Mouse (Mus musculus): ENCODE data around the gene Coq9.

The Coq9 gene

GRCm38 (mm10) chr8:94865292-94865691 lies 27.2 kb downstream of the Coq9 start:
- intact Hi-C loops (cut with DNase I): no loop called here

DNA sequence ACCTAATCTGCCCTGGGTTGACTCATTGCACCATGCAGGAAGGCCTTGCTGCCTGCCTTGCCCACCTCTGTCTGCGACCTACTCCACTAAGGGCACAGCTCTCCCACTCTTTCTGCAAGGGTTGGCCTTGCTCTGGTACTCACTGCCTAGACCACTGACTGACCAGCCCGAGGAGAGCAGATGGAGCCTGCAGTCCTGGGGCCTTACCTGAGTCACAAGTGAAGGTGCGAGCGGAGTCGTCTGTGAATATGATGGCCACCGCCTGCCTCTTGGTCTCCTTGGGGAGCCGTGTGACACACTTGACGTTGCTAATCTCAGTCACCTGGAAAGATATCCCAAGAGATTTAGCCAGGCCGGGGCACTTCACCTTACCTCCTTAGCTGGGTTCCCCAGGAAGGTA lies 28.8 kb downstream of the Coq9 start:
- intact Hi-C loops (cut with DNase I): no loop called here

DNA sequence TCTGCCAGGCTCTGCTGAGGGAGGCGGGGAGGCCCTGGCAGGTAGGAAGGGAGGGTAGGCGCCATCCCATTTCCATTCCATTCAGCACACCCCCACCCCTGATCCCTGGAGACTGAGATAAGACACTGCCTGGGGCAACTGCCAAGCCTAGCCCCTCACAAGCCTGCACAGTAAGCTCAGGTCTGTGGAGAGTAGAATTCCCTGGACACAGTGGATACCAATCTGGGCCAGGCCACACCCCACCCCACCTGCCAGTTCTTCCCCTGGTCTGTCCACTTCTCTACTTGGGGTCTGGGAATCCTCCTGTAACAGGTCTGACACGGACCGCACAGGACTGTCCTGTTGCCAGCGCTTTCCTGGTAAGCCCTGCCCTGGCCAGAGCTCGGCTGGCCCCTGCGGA lies 31.0 kb downstream of the Coq9 start:
- intact Hi-C loops (cut with DNase I): no loop called here

- intact Hi-C loops (cut with DNase I): no loop called here
Observed at GRCm38 (mm10) chr8:94870003-94870402, 31.9 kb downstream of the Coq9 start.

DNA sequence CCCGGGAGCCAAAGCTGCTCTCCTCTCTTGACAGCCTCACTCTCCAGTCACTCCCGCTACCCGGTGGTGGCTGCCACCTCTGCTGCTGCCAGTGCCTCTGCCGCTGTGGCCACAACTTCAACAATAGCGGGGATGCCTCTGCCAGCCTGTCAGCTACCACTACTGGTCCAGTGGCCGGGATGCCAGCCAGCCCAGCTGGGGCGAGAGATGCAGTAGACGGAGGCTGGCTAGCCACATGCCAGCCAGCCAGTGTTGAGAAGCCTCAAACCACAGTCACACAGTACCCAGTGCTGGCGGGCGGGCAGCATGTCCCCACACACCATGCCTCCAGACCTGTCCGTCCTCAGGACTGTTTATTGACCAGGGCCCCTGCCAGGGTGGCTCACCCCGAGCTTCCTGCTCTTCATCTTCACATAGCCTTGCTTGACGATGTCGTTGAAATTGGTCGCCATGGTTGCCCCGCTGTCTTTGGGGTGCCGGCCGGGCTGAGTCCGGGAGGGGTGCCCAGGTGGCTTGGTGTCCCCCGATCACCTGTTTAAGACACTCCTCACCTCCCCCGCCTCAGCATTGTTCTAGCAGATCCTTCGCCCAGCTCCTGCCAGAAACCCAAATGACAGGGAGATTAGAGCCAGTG lies 32.5 kb downstream of the Coq9 start:
- intact Hi-C loops (cut with DNase I): no loop called here

DNA sequence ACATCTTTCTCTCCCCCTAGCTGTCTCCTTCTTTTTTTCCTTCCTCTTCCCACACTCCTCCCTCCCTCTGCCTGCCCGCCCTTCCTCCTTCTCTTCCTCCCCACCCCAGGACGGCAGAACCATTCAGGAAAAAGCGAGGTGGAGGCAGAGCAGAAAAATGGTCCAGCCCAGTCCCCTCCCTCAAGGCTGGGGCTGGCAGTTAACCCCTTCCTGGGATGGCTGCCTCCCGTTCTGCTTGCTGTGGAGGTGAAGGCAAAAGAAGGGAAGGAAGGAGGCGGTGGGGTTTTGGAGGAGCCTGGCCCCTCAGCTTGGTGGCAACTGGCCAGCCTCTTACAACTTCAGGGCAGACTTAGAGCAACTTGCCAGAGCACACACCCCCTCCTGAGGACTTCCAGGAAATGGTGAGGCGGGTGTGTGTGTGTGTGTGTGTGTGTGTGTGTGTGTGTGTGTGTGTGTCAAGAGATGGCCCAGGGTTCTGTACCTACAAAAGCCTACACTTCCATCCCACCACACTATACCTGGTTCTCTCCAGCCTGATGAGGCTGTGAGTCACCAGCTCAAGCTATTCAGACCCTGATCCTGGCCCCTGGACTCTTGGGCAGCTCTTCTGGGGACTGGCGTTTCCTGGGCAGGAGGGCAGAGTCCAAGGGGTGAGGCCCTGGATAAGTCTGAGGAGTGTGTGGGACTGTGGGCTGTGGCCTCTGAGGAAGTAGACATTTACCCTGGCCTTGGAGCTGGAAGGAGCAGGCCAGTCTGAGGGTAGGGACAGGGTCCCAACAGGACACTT lies 33.2 kb downstream of the Coq9 start:
- intact Hi-C loops (cut with DNase I): no loop called here

DNA sequence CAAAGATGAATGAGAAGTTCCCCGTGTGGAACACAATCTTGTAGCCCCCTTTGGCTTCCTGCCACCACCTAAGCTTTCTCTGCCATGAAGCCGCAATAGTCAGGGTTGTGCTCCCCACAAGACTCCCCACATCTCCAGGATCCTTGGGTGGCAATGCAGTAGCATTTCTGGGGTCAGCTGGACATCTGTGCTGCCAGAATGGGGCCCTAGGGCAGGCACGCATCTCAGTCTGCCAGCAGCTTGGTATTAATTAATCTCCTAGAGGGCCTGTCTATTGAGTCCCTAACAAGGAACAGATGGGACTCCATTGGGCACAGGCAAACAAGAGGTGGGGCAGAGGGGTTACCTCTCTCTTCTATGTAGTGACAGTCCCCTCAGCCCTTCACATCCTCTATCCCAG lies 34.0 kb downstream of the Coq9 start:
- intact Hi-C loops (cut with DNase I): no loop called here

GRCm38 (mm10) chr8:94872576-94872975 lies 34.5 kb downstream of the Coq9 start:
- intact Hi-C loops (cut with DNase I): no loop called here

DNA sequence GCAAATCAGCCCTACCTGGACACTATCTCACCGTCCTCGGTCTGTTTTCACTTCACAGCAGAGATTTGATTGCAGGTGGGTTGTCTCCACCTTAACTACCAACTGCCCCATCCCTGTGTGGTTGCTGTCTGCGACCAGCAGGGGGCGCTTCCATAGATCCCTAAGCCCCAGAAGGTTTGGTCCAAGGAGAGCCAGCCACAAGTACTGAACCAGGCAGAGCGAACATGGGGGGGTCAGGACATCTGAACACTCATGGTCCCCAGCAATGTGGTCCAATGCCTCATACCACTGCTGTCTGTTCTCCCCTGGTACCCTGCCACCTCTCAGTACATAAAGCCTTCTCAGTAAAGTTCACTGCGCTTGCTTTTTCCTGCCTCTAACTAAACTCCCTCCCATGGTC lies 36.2 kb downstream of the Coq9 start:
- intact Hi-C loops (cut with DNase I): no loop called here

DNA sequence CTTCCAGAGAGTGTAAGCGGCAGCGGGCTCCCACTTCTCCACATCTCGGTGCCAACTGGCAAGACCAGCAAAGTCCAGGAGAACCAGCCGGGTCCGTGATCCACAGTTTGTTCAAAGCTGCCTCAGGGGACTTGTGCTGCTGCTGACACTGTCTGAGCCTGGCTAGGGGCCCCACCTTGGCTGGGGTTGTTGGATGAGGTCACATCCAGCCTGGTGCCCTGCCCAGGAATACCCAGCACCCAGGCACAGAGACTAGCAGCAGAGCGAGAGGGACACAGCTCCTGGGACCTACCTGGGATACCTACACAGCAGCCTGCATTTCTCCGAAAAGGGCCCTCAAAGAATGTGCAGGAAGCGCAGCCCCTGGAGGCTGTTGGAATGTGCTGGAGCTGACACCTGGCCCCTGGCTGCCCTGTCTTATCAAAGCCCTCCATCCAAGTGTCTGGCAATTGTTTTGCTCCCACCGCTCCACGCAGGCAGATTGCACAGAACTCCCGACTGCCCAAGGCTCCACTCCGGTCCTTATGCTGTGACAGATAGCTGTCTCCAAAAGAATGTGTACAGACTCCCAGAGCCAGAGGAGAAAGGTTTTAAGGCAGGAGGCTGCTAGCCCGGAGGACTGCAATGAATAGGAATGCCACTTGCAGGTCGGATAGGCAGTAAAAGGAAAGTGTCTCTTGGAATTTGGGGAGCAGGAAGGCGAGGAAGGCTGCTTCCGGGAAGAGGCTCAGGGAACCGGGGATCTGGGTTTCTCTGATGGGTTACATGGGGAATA lies 37.2 kb downstream of the Coq9 start:
- intact Hi-C loops (cut with DNase I): no loop called here

- intact Hi-C loops (cut with DNase I): loop anchor here (2.0 kb wide), 1 partner anchor 33 kb away; no protein-coding TSS in a partner anchor
Observed at GRCm38 (mm10) chr8:94875871-94876150, 37.7 kb downstream of the Coq9 start.

GRCm38 (mm10) chr8:94876197-94876730 lies 38.1 kb downstream of the Coq9 start, which contains the start of gene Dok4:
Gene Dok4 (minus strand): TSS chr8:94876330.
- intact Hi-C loops (cut with DNase I): loop anchor here (2.0 kb wide), 1 partner anchor 33 kb away; no protein-coding TSS in a partner anchor

- intact Hi-C loops (cut with DNase I): loop anchor here (2.0 kb wide), 1 partner anchor 32 kb away; no protein-coding TSS in a partner anchor
Observed at GRCm38 (mm10) chr8:94876820-94877219, 38.7 kb downstream of the Coq9 start.

GRCm38 (mm10) chr8:94880742-94881141 lies 42.6 kb downstream of the Coq9 start:
- intact Hi-C loops (cut with DNase I): no loop called here

- intact Hi-C loops (cut with DNase I): no loop called here
Observed at GRCm38 (mm10) chr8:94888383-94889036, 50.4 kb downstream of the Coq9 start.

- intact Hi-C loops (cut with DNase I): no loop called here
Observed at GRCm38 (mm10) chr8:94892917-94893316, 54.8 kb downstream of the Coq9 start.

- intact Hi-C loops (cut with DNase I): no loop called here
Observed at GRCm38 (mm10) chr8:94899262-94899661, 61.1 kb downstream of the Coq9 start.

GRCm38 (mm10) chr8:94900617-94901016 lies 62.5 kb downstream of the Coq9 start:
- intact Hi-C loops (cut with DNase I): no loop called here

DNA sequence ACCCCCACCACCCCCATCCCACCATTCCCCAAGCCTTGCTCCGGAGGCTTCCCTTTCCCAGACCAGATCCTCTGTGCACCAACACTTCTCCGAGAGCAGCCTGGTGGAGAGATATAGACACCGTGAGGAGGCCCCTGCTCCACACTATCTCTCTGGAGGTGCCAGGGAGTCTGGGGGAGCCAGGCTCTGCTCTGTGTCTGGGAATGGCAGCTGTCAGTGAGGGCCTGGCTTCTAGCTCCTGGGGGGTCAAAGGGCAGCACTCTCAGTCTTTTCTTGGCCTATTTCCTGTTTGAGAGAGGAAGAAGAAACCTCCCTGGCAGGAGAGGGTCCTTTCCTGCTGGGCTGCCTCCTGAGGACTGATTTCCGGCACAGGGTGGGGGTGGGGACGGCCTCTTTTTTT lies 62.9 kb downstream of the Coq9 start:
- intact Hi-C loops (cut with DNase I): no loop called here

DNA sequence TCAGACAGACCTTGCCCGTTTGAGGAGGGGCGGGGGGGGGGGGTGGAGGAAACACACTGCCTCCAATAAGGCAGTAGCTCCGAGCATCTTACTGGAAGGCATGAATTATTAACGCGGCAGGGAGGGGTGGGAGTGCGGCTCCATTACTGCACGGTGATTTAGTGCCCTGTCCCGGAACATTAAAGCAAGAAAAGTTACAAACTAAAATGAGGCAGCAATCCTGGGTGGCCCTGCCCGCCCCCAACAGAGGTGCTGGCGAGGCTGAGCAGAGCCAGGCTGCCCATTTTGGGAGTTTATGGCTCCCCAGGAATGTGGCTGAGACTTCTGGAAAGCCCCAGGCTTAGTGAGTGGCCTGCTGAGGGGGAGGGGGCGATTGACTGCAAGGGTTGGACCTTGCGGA lies 65.6 kb downstream of the Coq9 start:
- intact Hi-C loops (cut with DNase I): no loop called here
